Mouse (Mus musculus): ENCODE data around the gene Hnrnpm.
"Not testable (repeated sequence)": the region's sequence is repeated elsewhere in the genome, so short reads cannot be mapped to it uniquely, and the experiment has no call there.

The Hnrnpm gene

DNA sequence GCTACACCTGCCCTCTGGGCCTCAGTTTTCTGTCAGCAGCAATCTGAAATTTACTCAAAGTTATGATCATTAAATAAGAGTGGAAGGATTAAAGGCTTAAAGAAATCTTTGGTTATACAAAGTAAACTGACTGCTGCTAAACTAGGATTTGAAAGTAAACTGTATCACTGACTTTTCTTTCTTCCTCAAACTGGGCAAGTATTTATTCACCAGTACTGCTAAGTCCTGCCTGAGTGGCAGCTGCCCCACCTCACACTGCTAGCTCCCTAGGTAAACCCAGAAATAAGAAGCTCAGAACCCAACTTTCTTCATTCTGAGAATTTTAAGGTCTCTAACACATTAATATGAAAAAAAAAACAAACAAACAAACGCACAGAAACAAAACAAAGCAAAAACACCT lies 12.8 kb downstream of the Hnrnpm start:
- DNase-seq (ENCODE audit: low read depth, low spot score): no peak

GRCm38 (mm10) chr17:33669681-33670080 lies 17.0 kb downstream of the Hnrnpm start:
- DNase-seq (ENCODE audit: low read depth, low spot score): no peak

- no peak for DNase-seq (ENCODE audit: low read depth, low spot score)
Observed at GRCm38 (mm10) chr17:33666813-33667212, 19.8 kb downstream of the Hnrnpm start.

GRCm38 (mm10) chr17:33649781-33650475 lies 36.7 kb downstream of the Hnrnpm start:
- DNase-seq (ENCODE audit: low read depth, low spot score): peak; percentile 56

DNA sequence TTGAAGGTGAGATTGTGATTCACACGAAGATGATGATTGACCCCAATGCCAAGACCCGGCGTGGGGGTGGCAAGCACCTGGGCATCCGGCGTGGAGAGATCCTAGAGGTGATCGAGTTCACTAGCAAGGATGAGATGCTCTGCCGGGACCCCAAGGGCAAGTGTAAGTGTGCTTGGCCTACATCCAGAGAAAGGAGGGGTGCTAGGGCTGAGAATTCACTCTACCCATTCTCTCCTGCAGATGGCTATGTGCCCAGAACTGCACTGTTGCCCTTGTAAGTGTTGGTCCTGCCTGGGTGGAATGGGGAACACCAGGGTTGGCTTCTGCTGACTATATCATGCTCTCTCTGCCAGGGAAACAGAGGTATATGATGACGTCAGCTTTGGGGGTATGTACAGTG lies 41.6 kb downstream of the Hnrnpm start:
- no peak for DNase-seq (ENCODE audit: low read depth, low spot score)

DNA sequence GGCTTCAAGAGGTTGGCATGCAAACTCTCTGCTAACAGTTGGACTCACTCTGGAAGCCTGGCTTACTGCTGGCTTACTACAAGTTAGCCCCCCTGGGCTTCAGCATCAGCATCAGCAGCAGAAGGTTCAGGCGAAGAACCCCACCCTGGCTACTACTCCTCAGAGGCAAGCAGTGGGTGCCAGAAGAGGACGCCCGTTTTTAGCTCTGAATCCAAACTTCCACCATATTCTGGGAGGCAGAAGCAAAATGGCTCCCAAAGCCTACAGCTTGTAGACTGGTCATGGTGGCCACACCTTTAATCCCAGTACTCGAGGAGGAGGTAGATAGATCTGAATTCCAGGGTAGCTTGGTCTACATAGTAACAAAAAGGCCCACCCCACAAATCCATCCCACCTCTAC lies 42.6 kb downstream of the Hnrnpm start:
- no peak for DNase-seq (ENCODE audit: low read depth, low spot score)

DNA sequence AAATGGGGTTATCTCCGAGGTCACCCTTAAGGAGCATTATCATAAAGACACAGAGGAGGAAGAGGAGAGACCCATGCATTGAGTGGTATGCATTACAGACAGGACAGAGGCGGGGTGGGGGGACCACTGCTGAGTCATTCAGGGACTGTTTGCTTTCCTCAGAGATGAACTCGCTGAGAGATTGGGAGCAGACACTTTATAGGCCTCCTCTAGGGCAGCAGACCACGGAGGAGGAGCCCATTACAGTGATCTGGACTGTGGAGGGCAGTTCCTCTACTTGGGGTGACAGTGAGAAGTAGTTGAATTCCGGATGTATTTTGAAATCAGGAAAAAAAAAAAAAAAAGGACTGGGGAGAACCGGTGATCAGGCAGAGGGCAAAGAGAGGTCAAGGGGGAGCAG lies 46.9 kb downstream of the Hnrnpm start:
- peak; percentile 24 for DNase-seq (ENCODE audit: low read depth, low spot score)

DNA sequence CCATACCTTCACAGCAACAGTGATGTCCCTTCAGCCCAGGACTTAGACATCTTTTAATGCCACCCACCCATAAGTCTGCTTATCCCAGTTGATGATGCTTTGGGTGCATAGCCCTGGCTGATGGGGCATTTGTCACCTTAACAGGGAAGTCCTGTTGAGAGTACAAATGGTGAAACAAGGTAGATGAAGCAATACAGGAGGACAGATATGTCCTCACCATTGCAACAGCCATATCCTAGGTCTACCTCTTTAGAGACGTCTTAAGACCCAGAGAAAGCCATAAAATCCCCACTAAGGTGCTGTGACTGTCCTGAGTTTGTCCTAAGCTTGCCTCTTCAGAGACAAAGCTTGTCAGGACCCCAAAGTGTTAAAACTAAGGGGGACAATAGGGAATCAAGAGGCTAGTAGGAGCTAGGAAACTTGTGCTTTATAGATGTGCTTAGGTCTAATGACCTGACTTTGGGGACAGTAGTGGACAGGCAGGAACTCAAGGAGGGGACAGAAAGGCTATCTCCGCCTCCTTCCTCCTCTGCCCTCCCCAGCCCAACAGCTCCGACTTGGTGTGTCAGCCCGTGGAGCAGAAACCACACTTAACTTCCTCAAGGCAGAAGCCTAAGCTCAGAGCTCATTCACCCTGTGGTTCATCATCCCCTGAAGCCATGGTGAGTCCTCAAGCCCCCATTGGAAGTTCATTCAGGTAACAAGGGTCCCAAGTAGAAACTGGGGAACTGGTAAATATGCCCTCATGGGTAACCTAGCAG lies 49.0 kb downstream of the Hnrnpm start, which contains the start of gene Pram1:
Gene Pram1, plus strand, starts transcription at position 541 of the 761 bp plus-strand sequence.
- no peak for DNase-seq (ENCODE audit: low read depth, low spot score)

DNA sequence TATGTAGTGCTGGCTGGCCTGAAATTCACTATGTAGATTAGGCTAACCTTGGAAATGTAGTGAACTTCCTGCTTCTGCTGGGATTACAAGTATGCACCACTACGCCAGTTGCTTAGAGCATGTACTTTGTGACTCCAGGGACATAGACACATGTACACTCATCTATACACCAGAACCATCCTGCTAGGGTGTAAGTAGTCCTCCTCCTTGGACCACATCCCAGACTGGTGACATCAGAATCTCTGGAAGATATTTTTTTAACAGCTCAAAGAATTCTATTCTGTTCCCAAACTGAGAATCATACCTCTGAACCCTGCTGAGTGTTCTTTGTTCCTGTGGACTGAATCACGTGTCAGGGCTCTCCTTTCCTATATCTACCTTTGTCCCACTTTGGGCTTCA lies 49.6 kb downstream of the Hnrnpm start:
- no peak for DNase-seq (ENCODE audit: low read depth, low spot score)

- no peak for DNase-seq (ENCODE audit: low read depth, low spot score)
Observed at GRCm38 (mm10) chr17:33631796-33632195, 54.9 kb downstream of the Hnrnpm start.

DNA sequence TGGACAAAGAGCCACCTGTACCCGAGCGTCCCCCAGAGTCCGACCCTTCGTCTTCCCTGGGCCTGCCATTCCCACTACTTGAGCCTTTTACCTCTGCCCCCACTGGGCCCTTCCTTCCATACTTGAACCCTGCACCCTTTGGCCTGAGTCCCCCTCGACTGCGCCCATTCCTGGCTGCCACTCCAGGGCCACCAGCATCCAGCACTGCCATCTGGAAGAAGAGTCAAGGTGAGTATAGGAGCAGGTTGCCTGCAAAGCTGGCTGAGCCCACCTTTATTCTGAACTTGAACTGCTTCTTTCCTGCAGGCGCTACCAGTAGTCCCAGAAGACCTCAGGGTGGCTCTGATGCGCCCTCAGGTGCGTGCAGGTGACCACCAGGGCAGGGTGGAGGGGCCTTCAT lies 55.4 kb downstream of the Hnrnpm start:
- DNase-seq (ENCODE audit: low read depth, low spot score): no peak

GRCm38 (mm10) chr17:33630171-33630895 lies 56.3 kb downstream of the Hnrnpm start:
- DNase-seq (ENCODE audit: low read depth, low spot score): peak; percentile 43

- DNase-seq (ENCODE audit: low read depth, low spot score): no peak
Observed at GRCm38 (mm10) chr17:33629487-33630125, 57.1 kb downstream of the Hnrnpm start.

DNA sequence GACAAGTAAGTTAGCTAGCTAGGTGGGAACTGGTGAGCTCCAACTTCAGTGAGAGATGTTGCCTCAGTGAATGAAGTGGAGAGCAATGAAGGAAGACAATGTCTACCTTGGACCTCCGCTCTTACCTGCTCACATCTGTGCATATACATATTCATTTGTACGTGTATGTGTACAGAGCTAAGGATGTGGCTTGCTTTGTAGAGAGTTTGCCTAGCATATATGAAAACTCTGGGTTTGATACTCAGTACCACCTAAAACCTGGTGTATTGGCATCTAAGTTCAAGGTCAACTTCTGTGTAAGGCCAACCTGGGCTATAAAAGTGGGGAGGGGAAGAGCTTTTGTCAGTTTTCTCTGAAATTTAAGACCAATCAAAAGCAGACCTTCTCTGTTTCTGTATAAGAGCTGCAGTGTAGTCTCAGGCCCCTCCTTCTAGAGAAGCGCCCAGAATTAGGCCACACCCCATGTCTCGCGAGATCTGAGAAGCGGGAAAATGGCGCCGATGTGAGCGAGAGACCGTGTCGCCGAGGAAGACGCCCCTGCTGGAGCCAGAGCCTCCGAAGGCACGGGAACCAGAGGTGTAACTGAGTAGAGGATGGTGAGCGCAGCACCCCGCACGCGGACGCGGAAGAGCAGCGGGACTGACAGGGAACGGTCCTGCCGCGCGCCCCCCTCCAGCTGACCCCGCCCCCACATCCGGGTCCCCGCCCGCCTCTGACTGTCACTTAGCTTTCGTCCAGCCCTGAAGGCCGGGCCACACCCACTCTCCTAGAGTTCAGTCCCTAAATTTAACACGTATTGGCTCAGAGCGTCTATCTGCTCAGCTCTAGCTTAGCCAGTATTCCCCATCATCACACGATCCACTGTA lies 57.8 kb downstream of the Hnrnpm start, which contains the start of gene Zfp414:
Gene Zfp414, plus strand, starts transcription at position 470 of the 866 bp plus-strand sequence.
- DNase-seq (ENCODE audit: low read depth, low spot score): peak; percentile 96

- DNase-seq (ENCODE audit: low read depth, low spot score): no peak
Observed at GRCm38 (mm10) chr17:33627281-33627680, 59.4 kb downstream of the Hnrnpm start.

DNA sequence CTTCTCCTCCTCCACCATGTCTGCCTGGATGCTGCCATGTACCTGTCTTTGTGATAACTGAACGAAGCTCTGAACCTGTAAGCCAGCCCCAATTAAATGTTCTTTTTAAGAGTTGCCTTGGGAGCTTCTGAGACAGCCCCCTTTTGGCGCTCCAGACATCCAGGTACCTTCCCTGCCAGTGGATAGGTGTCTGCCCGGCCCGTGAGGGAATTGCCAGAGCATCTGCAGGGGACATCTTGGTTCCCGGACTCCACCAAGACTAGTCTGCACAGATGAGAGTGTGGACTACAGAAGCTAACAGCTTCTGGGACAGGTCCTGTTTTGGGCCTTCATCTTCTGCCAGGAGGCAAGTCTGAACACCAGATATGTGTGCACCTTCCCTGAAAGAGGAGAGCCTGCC lies 72.9 kb downstream of the Hnrnpm start:
- not testable (repeated sequence) for DNase-seq (ENCODE audit: low read depth, low spot score)

DNA sequence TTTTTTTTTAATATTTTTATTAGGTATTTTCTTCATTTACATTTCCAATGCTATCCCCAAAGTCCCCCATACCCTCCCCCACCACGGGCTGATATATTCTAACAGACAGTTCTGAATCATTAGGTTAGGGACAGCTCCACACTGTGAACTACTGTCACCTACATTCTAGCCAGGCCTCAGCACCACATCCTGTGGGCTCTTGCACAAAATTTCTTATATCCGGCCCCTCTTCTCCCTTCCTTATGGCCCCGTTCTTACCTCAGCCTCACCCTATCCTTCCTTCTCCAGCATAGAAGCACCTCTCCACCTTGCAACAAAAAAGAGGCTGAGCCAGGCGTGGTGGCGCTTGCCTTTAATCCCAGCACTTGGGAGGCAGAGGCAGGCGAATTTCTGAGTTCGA lies 76.1 kb downstream of the Hnrnpm start:
- no peak for DNase-seq (ENCODE audit: low read depth, low spot score)

DNA sequence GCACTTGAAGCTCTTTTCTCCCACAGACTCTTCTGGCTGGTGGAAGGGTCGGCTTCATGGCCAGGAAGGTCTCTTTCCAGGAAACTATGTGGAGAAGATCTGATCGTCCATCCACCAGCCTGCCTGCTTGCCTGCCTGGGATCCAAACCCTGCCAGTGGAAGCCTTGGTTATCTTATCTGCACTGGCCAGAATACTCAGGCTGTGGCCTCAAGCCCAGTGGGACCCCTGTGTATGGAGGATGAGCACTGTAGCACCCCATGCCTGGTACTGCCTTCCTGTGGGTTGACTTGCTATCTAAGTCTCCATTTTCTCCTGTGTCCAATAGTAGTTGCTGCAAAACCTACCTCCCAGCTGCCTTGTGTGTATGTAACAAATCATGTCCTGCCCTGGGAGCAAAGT lies 79.4 kb downstream of the Hnrnpm start:
- DNase-seq (ENCODE audit: low read depth, low spot score): no peak

- DNase-seq (ENCODE audit: low read depth, low spot score): peak; percentile 87
Observed at GRCm38 (mm10) chr17:33601947-33602346, 84.7 kb downstream of the Hnrnpm start.

DNA sequence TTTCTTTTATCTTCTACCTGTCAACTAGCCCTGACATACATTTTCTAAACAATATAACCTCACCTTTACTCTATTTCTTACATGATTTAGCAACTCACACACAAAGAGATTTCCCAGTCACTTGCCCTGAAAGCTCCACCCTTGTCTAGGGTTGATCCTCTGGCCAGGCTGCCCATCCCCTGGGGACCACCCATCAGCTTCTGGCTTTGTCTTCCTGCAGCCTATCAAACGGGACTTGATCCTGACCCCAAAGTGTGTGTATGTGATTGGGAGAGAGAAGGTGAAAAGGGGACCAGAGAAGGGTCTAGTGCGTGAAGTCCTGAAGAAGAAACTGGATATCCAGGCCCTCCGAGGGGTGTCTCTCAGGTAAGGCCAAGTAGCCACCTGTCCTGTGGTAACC lies 85.8 kb downstream of the Hnrnpm start:
- DNase-seq (ENCODE audit: low read depth, low spot score): peak; percentile 39
